Mouse (Mus musculus) large intestine, adult 2 months (tissue): ENCODE data around the gene Hnrnpdl. TPM values are rescaled to one million over a fixed set of nuclear protein-coding genes. Genes with fewer than 3 reads are reported as not detected.

ENCODE experiments used
- DNase-seq: peaks from one replicate; pipeline ENCODE4 v3.0.0-alpha.2; 2012; ENCODE audit warnings: low read depth, low spot score
- WGBS: fragments of 180-500 bp; shearing (Covaris S2); methylation state at CpG from one replicate; pipeline ENCODE4 v1.1.7; 2018; 5-methylcytosine and 5-hydroxymethylcytosine counted together
- polyA plus RNA-seq: library from polyadenylated mRNA; depleted of rRNA; stranded (reverse); fragments of >200 nt; gene quantifications from 2 replicates; pipeline ENCODE4 v1.2.3, GENCODE M21; 2012; rRNA removed

Hnrnpdl gene
- 51.1 and 68.0 TPM in 2 replicates for polyA plus RNA-seq

GRCm38 (mm10) chr5:100039602-100040142 is at the start of gene Hnrnpdl, which contains the start of gene Enoph1:
Gene Hnrnpdl (minus strand): TSS chr5:100039664.
Gene Enoph1 (plus strand): TSS chr5:100039985.
- WGBS = 0% methylated on average over 57 of the region's 57 CpGs
- DNase-seq = peak; percentile 64

- WGBS = 27% methylated on average over 8 of the region's 8 CpGs
- no peak for DNase-seq
Observed at GRCm38 (mm10) chr5:100085097-100085496, 45.6 kb upstream of the Hnrnpdl start.

- 68% methylated on average over 12 of the region's 12 CpGs for WGBS
Observed at GRCm38 (mm10) chr5:100083953-100084562, 44.6 kb upstream of the Hnrnpdl start.

GRCm38 (mm10) chr5:100082006-100082405 is 42.5 kb upstream of the Hnrnpdl start:
- WGBS = 88% methylated on average over 4 of the region's 4 CpGs
- no peak for DNase-seq

More at GRCm38 (mm10) chr5:100083953-100084562, 44.6 kb upstream of the Hnrnpdl start:
- DNase-seq = no peak

- no peak for DNase-seq
- 76% methylated on average over 8 of the region's 8 CpGs for WGBS
Observed at GRCm38 (mm10) chr5:100079931-100080275, 40.4 kb upstream of the Hnrnpdl start.

GRCm38 (mm10) chr5:100079040-100079930 is 39.8 kb upstream of the Hnrnpdl start:
- DNase-seq = no peak
- WGBS = 24% methylated on average over 36 of the region's 36 CpGs

- WGBS = 60% methylated on average over 4 of the region's 4 CpGs
- no peak for DNase-seq
Observed at GRCm38 (mm10) chr5:100074571-100074970, 35.1 kb upstream of the Hnrnpdl start.

- no peak for DNase-seq
- 85% methylated on average over 9 of the region's 9 CpGs for WGBS
Observed at GRCm38 (mm10) chr5:100072557-100072956, 33.1 kb upstream of the Hnrnpdl start.

- WGBS = 92% methylated on average over 5 of the region's 5 CpGs
Observed at GRCm38 (mm10) chr5:100071541-100071940, 32.1 kb upstream of the Hnrnpdl start.

GRCm38 (mm10) chr5:100070255-100070654 is 30.8 kb upstream of the Hnrnpdl start:
- no peak for DNase-seq
- 28% methylated on average over 3 of the region's 3 CpGs for WGBS

More at GRCm38 (mm10) chr5:100071541-100071940, 32.1 kb upstream of the Hnrnpdl start:
- no peak for DNase-seq

GRCm38 (mm10) chr5:100069526-100069925 is 30.1 kb upstream of the Hnrnpdl start:
- DNase-seq = no peak
- WGBS = 92% methylated on average over 2 of the region's 2 CpGs

- no peak for DNase-seq
- WGBS = 92% methylated on average over 16 of the region's 16 CpGs
Observed at GRCm38 (mm10) chr5:100067579-100067978, 28.1 kb upstream of the Hnrnpdl start.

GRCm38 (mm10) chr5:100060876-100061275 is 21.4 kb upstream of the Hnrnpdl start:
- WGBS = 87% methylated on average over 14 of the region's 14 CpGs
- DNase-seq = no peak

- no peak for DNase-seq
- 74% methylated on average over 6 of the region's 6 CpGs for WGBS
Observed at GRCm38 (mm10) chr5:100059326-100059725, 19.9 kb upstream of the Hnrnpdl start.

- no peak for DNase-seq
- WGBS = 75% methylated on average over 6 of the region's 6 CpGs
Observed at GRCm38 (mm10) chr5:100058729-100059128, 19.3 kb upstream of the Hnrnpdl start.

GRCm38 (mm10) chr5:100057461-100058209 is 18.2 kb upstream of the Hnrnpdl start:
- WGBS = 59% methylated on average over 14 of the region's 15 CpGs

GRCm38 (mm10) chr5:100055866-100056369 is 16.5 kb upstream of the Hnrnpdl start:
- 47% methylated on average over 5 of the region's 5 CpGs for WGBS
- DNase-seq = no peak

More at GRCm38 (mm10) chr5:100057461-100058209, 18.2 kb upstream of the Hnrnpdl start:
- DNase-seq = no peak

- 64% methylated on average over 11 of the region's 11 CpGs for WGBS
- no peak for DNase-seq
Observed at GRCm38 (mm10) chr5:100054807-100055547, 15.5 kb upstream of the Hnrnpdl start.

- 92% methylated on average over 7 of the region's 7 CpGs for WGBS
- no peak for DNase-seq
Observed at GRCm38 (mm10) chr5:100052728-100053127, 13.3 kb upstream of the Hnrnpdl start.
